Mouse (Mus musculus): ENCODE results near the gene Fsip1.

- TF ChIP-seq CTCF (IDR thresholded peaks at IDR 0.05; ENCODE audit: low read depth) (peak; percentile 68), EP300 (IDR thresholded peaks at IDR 0.05; ENCODE audit: low read depth) (no peak)
Observed at GRCm38 (mm10) chr2:118111116-118111487, 145.7 kb downstream of the Fsip1 start.

Data from liver, embryonic 14.5 days (tissue).